Mouse (Mus musculus) kidney, adult 2 months (tissue): ENCODE results near the gene Dlk1.

Experiments
- CTCF ChIP-seq: fragments of 200-500 bp; conservative IDR thresholded peaks from 2 replicates; pipeline ENCODE4 v1.5.1; 2011; ENCODE audit warnings: low read depth, mild to moderate bottlenecking, control low read depth, low read length, moderate library complexity, mixed read lengths; ENCODE audit not compliant: insufficient read depth, insufficient read length
- POLR2A ChIP-seq: fragments of 200-500 bp; IDR thresholded peaks from one replicate; pipeline ENCODE4 v1.6.1; 2011; ENCODE audit warnings: low read depth, low read length, control low read depth

GRCm38 (mm10) chr12:109500992-109501391 is 48.4 kb downstream of the Dlk1 start:
- TF ChIP-seq CTCF (no peak), POLR2A (no peak)
